Mouse (Mus musculus): ENCODE measurements around the gene Pomgnt2. TPM values are rescaled to one million over a fixed set of nuclear protein-coding genes. Genes with fewer than 3 reads are reported as not detected.

The Pomgnt2 gene
- polyA plus RNA-seq (2014; fragmentation: Nextera tagmentation; extraction: Ambion mirVana): 28.6 and 29.4 TPM in 2 replicates

- no peak within 1 kb of the TSS for H3K27ac ChIP-seq
- peak within 1 kb of the TSS; percentile 68 for H3K4me2 ChIP-seq (replicated peaks)
- H3K9ac ChIP-seq: peak within 1 kb of the TSS; percentile 86; the same call in 1 of the 2 replicates
- H3K4me1 ChIP-seq (replicated peaks; ENCODE audit: control insufficient read depth, insufficient read depth, low read length): peaks cover 10% of the 10 kb centered on the region
- ATAC-seq (ENCODE audit: low FRiP score) (no peak), DNase-seq (ENCODE audit: low spot score) (no peak)
- H3K36me3 ChIP-seq (replicated peaks; ENCODE audit: control insufficient read depth, insufficient read depth): no peaks in the 10 kb centered on the region
- peak within 1 kb of the TSS; percentile 85 for H3K4me3 ChIP-seq (replicated peaks; ENCODE audit: low read length)
- H3K27me3 ChIP-seq (ENCODE audit: control insufficient read depth, insufficient read depth, low read length): no peaks in the 10 kb centered on the region
- no peaks in the 10 kb centered on the region for H3K9me3 ChIP-seq (ENCODE audit: control insufficient read depth, low read length)
Observed at GRCm38 (mm10) chr9:121997010-121997409, at the start of gene Pomgnt2. TSS of gene Pomgnt2 (minus strand) at chr9:121997110.

DNA sequence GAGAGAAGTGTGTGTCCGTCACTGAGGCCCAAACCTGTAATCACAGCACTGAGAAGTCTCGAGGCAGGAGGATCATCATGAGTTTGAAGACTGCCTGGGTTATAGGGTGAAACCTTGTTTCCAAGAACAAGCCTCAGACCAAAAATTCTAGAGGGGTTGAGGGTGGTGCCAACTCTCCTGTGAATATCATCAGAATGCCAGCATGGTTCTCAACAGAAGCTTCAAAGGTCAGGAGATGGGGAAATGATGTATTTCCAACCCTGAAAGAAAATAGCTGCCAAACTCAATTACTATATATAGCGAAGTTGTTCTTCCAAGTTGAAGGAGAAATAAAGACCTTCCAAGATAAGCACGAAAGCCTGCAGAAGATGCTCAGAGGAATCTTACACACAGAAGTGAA lies 42.9 kb upstream of the Pomgnt2 start:
- H3K27ac ChIP-seq: no peak overlapping the region
- no peaks in the 10 kb centered on the region for H3K27me3 ChIP-seq (ENCODE audit: control insufficient read depth, insufficient read depth, low read length)
- H3K4me2 ChIP-seq (replicated peaks): no peak overlapping the region
- peaks cover 15% of the 10 kb centered on the region for H3K4me1 ChIP-seq (replicated peaks; ENCODE audit: control insufficient read depth, insufficient read depth, low read length)
- H3K36me3 ChIP-seq (replicated peaks; ENCODE audit: control insufficient read depth, insufficient read depth): no peaks in the 10 kb centered on the region
- WGBS: 84% methylated on average over 4 of the region's 4 CpGs
- no peak overlapping the region for H3K9ac ChIP-seq
- ATAC-seq (ENCODE audit: low FRiP score) (no peak), DNase-seq (ENCODE audit: low spot score) (no peak)
- no peak overlapping the region for H3K4me3 ChIP-seq (replicated peaks; ENCODE audit: low read length)
- H3K9me3 ChIP-seq (ENCODE audit: control insufficient read depth, low read length): no peaks in the 10 kb centered on the region

DNA sequence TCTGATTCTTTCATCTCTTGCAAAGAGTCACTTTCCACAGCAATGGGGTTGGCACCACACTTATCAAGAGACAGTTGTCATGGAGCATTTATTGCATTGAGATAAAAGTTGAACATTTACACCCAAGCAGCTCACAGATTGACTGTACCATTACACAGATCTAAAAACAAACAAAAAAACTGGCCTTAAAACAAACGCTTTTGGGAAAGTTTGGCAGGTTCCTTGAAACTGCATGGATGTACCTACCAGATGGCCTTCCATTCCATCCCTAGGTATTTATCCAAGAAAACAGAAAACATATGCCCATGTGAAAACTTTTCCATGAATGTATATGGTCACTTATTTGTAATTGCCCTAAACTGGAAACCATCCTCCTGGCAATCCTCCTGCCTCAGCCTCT lies 41.7 kb upstream of the Pomgnt2 start:
- 78% methylated on average over 1 of the region's 1 CpGs for WGBS
- H3K36me3 ChIP-seq (replicated peaks; ENCODE audit: control insufficient read depth, insufficient read depth): no peaks in the 10 kb centered on the region
- H3K4me1 ChIP-seq (replicated peaks; ENCODE audit: control insufficient read depth, insufficient read depth, low read length): peaks cover 15% of the 10 kb centered on the region
- no peak overlapping the region for H3K4me2 ChIP-seq (replicated peaks)
- H3K27ac ChIP-seq: no peak overlapping the region
- H3K9me3 ChIP-seq (ENCODE audit: control insufficient read depth, low read length): no peaks in the 10 kb centered on the region
- H3K9ac ChIP-seq: no peak overlapping the region
- DNase-seq (ENCODE audit: low spot score) (no peak), ATAC-seq (ENCODE audit: low FRiP score) (no peak)
- no peak overlapping the region for H3K4me3 ChIP-seq (replicated peaks; ENCODE audit: low read length)
- no peaks in the 10 kb centered on the region for H3K27me3 ChIP-seq (ENCODE audit: control insufficient read depth, insufficient read depth, low read length)

- Histone ChIP-seq H3K4me1 (replicated peaks; ENCODE audit: control insufficient read depth, insufficient read depth, low read length) (peaks cover 15% of the 10 kb centered on the region), H3K4me3 (replicated peaks; ENCODE audit: low read length) (no peak overlapping the region), H3K4me2 (replicated peaks) (no peak overlapping the region), H3K9ac (no peak overlapping the region), H3K36me3 (replicated peaks; ENCODE audit: control insufficient read depth, insufficient read depth) (no peaks in the 10 kb centered on the region), H3K27ac (peak overlapping the region; percentile 21; the same call in 1 of the 2 replicates), H3K9me3 (ENCODE audit: control insufficient read depth, low read length) (no peaks in the 10 kb centered on the region), H3K27me3 (ENCODE audit: control insufficient read depth, insufficient read depth, low read length) (no peaks in the 10 kb centered on the region)
- ATAC-seq (ENCODE audit: low FRiP score): no peak; the same call in 1 of the 2 replicates
- WGBS: 26% methylated on average over 4 of the region's 4 CpGs
- DNase-seq (ENCODE audit: low spot score): no peak
Observed at GRCm38 (mm10) chr9:122036496-122037054, 39.7 kb upstream of the Pomgnt2 start.

GRCm38 (mm10) chr9:122035807-122036206 lies 38.9 kb upstream of the Pomgnt2 start:
- no peak overlapping the region for H3K9ac ChIP-seq
- no peak overlapping the region for H3K4me2 ChIP-seq (replicated peaks)
- no peaks in the 10 kb centered on the region for H3K36me3 ChIP-seq (replicated peaks; ENCODE audit: control insufficient read depth, insufficient read depth)
- H3K27me3 ChIP-seq (ENCODE audit: control insufficient read depth, insufficient read depth, low read length): no peaks in the 10 kb centered on the region
- H3K4me1 ChIP-seq (replicated peaks; ENCODE audit: control insufficient read depth, insufficient read depth, low read length): peaks cover 15% of the 10 kb centered on the region
- no peaks in the 10 kb centered on the region for H3K9me3 ChIP-seq (ENCODE audit: control insufficient read depth, low read length)
- WGBS: 27% methylated on average over 5 of the region's 5 CpGs
- DNase-seq (ENCODE audit: low spot score) (no peak), ATAC-seq (ENCODE audit: low FRiP score) (no peak)
- H3K4me3 ChIP-seq (replicated peaks; ENCODE audit: low read length): no peak overlapping the region
- no peak overlapping the region for H3K27ac ChIP-seq

DNA sequence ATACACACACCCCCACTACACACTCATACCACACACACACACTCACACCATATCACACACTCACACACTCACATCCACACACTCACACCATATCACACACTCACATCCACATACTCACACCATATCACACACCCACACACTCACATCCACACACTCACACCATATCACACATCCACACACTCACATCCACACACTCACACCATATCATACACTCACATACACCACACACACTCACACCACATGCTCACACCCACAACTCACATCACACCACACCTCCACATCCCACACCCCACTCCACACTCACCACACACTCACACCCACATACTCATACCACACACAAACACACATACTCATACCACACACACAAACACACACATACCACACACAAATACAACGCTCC lies 38.0 kb upstream of the Pomgnt2 start:
- no peak overlapping the region for H3K4me2 ChIP-seq (replicated peaks)
- peaks cover 21% of the 10 kb centered on the region for H3K4me1 ChIP-seq (replicated peaks; ENCODE audit: control insufficient read depth, insufficient read depth, low read length)
- 100% methylated on average over 1 of the region's 1 CpGs for WGBS
- H3K27ac ChIP-seq: no peak overlapping the region
- no peaks in the 10 kb centered on the region for H3K27me3 ChIP-seq (ENCODE audit: control insufficient read depth, insufficient read depth, low read length)
- DNase-seq (ENCODE audit: low spot score): no peak
- H3K9me3 ChIP-seq (ENCODE audit: control insufficient read depth, low read length): no peaks in the 10 kb centered on the region
- no peaks in the 10 kb centered on the region for H3K36me3 ChIP-seq (replicated peaks; ENCODE audit: control insufficient read depth, insufficient read depth)
- H3K9ac ChIP-seq: no peak overlapping the region
- ATAC-seq (ENCODE audit: low FRiP score): no peak
- no peak overlapping the region for H3K4me3 ChIP-seq (replicated peaks; ENCODE audit: low read length)

- whole genome bisulfite sequencing: 83% methylated on average over 3 of the region's 3 CpGs
- no peak for ATAC-seq (ENCODE audit: low FRiP score)
- Histone ChIP-seq H3K27ac (no peak overlapping the region), H3K36me3 (replicated peaks; ENCODE audit: control insufficient read depth, insufficient read depth) (no peaks in the 10 kb centered on the region), H3K9me3 (ENCODE audit: control insufficient read depth, low read length) (no peaks in the 10 kb centered on the region), H3K9ac (no peak overlapping the region), H3K4me2 (replicated peaks) (no peak overlapping the region), H3K4me3 (replicated peaks; ENCODE audit: low read length) (no peak overlapping the region), H3K4me1 (replicated peaks; ENCODE audit: control insufficient read depth, insufficient read depth, low read length) (peaks cover 20% of the 10 kb centered on the region), H3K27me3 (ENCODE audit: control insufficient read depth, insufficient read depth, low read length) (no peaks in the 10 kb centered on the region)
- no peak for DNase-seq (ENCODE audit: low spot score)
Observed at GRCm38 (mm10) chr9:122032071-122032470, 35.2 kb upstream of the Pomgnt2 start.

DNA sequence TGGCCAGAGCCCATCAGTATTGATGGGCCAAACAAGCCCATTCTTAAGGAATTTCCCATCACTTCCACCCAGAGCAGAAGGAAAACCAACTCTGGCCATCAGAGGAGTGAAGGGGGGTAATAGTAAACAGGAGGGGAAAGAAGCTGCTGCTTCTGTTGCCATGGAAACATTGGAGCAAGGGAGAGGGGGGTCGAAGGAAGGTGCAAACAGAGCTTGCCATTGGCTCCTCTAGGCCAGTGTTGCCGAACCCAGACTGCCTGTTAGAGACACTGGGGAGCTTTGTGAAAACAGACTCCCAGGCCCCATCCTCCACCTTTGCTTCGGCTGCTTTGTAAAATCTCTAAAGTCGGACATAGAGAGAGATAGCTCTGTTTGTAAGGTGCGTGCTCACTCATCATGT lies 33.8 kb upstream of the Pomgnt2 start:
- Histone ChIP-seq H3K27ac (no peak overlapping the region), H3K4me2 (replicated peaks) (no peak overlapping the region)
- no peak for ATAC-seq (ENCODE audit: low FRiP score)

DNA sequence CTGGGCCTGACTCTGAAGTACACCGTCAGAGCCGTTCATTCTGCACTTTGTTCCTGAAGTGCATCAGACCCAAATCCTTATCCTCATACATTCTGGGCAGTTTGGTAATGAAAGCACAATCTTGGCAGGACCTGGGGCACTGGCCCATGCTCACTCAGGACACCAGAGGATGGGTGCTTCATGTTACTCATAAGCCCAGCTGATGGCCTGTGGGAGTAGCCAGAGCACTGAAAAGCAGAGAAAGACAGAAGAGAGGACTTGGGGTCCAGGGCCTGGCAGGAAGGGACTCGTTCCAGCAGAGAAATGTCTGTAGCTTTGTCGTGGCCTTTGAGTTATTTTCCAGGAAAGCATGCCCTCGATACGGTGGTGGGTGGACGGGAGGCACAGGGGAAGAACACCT lies 32.9 kb upstream of the Pomgnt2 start:
- 92% methylated on average over 7 of the region's 7 CpGs for WGBS
- H3K4me1 ChIP-seq (replicated peaks; ENCODE audit: control insufficient read depth, insufficient read depth, low read length): peaks cover 6% of the 10 kb centered on the region; the same call in 1 of the 2 replicates
- no peak for ATAC-seq (ENCODE audit: low FRiP score)

More for the DNA sequence above, 33.8 kb upstream of the Pomgnt2 start:
- H3K9me3 ChIP-seq (ENCODE audit: control insufficient read depth, low read length): no peaks in the 10 kb centered on the region
- no peak overlapping the region for H3K9ac ChIP-seq
- no peak overlapping the region for H3K4me3 ChIP-seq (replicated peaks; ENCODE audit: low read length)
- no peaks in the 10 kb centered on the region for H3K27me3 ChIP-seq (ENCODE audit: control insufficient read depth, insufficient read depth, low read length)
- H3K4me1 ChIP-seq (replicated peaks; ENCODE audit: control insufficient read depth, insufficient read depth, low read length): peaks cover 7% of the 10 kb centered on the region
- no peak for DNase-seq (ENCODE audit: low spot score)
- H3K36me3 ChIP-seq (replicated peaks; ENCODE audit: control insufficient read depth, insufficient read depth): no peaks in the 10 kb centered on the region
- WGBS: 44% methylated on average over 5 of the region's 5 CpGs

More for the DNA sequence above, 32.9 kb upstream of the Pomgnt2 start:
- Histone ChIP-seq H3K27me3 (ENCODE audit: control insufficient read depth, insufficient read depth, low read length) (no peaks in the 10 kb centered on the region), H3K27ac (no peak overlapping the region), H3K4me2 (replicated peaks) (no peak overlapping the region), H3K9me3 (ENCODE audit: control insufficient read depth, low read length) (no peaks in the 10 kb centered on the region), H3K36me3 (replicated peaks; ENCODE audit: control insufficient read depth, insufficient read depth) (no peaks in the 10 kb centered on the region), H3K9ac (no peak overlapping the region), H3K4me3 (replicated peaks; ENCODE audit: low read length) (no peak overlapping the region)
- DNase-seq (ENCODE audit: low spot score): no peak

Data from hindbrain, embryonic 14.5 days (tissue).